Mouse (Mus musculus): ENCODE measurements around the gene Cct2. TPM values are rescaled to one million over a fixed set of nuclear protein-coding genes. Genes with fewer than 3 reads are reported as not detected.

Cct2 gene
- total RNA-seq (2021), result 100 to 1,000 TPM; 254 to 257 TPM
- long read RNA-seq, experiment 1, transcript Cct2-201 (16 exons, 1,959 nt), result major isoform, 250 of 302 reads
- long read RNA-seq, experiment 1, partial matches to known transcripts, result 34 of 302 reads
- long read RNA-seq, experiment 1, other reads (novel, unspliced or antisense), result 18 of 302 reads
- long read RNA-seq, experiment 2, transcript Cct2-201 (16 exons, 1,959 nt), result major isoform, 73 of 87 reads
- long read RNA-seq, experiment 2, partial matches to known transcripts, result 9 of 87 reads
- long read RNA-seq, experiment 2, other reads (novel, unspliced or antisense), result 5 of 87 reads

DNA sequence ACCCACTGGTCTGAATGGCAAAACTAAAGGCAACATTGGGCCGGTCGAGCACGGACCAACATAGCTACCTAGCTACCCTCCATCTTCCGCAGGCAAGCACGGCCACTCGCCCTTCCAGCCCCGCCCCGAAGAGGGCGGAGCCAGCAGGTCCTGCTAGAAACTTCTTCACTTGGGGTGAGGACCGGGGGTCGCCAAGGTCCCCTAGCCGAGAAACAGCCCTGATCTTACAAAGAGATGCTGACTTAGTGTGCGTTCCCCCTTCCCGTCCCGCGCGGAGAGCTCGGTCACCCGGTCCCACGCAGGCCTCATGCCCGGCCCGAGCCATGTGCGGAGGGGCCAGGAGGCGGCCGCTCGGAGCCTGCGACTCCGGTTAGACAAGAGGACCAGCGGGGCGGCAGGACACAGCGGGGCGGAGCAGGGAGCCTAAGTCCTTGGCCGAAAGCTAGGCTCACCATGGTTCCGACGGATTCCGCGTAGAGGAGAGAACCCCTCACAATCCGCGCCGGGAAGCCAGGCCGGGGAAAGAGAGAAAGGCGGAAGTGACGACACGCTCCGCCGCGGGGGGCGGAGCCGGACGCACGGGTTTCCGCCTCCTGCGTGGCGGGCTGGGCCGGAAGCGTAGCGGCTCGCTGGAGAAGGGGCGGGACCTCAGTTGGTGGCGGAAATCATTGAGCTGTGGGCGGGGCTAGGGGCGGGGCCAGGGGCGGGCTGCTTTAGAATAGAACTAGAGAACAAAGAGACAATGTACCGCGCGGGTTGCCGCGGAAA lies at the start of gene Cct2:
TSS of gene Cct2 (minus strand) at position 561 of the 768 bp plus-strand sequence.
- peak; percentile 93 to 95 for DNase-seq

GRCm38 (mm10) chr10:117112545-117112944 lies 48.9 kb upstream of the Cct2 start:
- no peak for DNase-seq

DNA sequence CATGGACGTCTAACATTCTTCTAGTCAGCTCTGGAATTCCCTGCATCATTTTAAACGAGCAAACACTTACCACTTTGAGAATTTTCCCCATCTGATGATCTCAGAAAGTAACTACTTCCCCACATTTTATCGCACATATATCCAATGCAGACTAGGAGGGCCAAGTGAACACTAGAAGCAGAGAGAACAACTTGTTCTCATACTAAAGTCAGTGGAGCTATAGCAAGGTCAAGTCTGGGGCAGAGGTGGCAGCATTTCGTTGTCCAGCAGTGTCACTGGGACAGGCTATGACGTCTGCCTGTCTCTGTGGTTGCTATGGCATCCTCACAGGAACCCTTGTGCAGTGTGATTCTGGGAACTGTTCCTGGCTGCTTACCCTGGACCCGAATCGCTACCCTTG lies 47.8 kb upstream of the Cct2 start:
- DNase-seq, result peak; percentile 34

- no peak for DNase-seq
Observed at GRCm38 (mm10) chr10:117110271-117110670, 46.7 kb upstream of the Cct2 start.

DNA sequence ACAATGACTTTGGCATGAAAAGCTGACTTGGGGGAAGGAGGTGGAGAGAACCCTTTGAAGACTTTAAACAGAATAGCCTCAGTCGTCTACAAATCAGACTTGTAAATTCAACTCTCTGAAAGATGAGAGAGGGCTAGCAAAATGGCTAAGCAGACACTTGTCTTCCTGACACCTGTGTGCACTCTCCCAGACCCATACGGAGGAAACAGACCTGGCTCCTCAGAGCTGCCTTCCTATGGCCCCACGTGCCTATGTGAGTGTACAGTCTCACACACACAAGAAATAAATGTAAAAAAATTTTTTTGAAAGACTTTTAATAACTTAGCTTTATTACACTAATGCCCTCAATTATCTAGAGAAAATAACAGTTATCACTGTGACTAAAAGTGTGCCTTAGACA lies 43.1 kb upstream of the Cct2 start:
- DNase-seq, result no peak

DNA sequence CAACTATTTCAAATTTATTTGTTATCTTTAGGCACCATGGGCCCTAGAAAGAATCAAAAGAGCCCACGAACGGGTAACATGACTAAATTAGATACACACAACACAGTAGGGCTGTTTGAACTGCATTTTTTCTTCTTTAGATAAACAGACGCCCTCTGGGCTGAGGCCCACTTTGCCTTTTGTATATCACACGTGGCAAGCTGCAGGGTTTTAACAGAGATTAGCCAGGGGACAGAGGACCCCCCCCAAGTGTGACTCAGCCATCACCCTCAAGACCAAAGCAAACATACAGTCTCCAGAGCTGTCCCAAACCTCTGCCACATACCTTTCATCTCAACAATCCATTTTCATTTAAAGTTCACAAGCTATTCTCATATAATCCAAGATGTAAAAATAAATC lies 42.6 kb upstream of the Cct2 start:
- no peak for DNase-seq

- DNase-seq, result no peak
Observed at GRCm38 (mm10) chr10:117105015-117105414, 41.4 kb upstream of the Cct2 start.

- no peak for DNase-seq
Observed at GRCm38 (mm10) chr10:117103854-117104598, 40.4 kb upstream of the Cct2 start.

DNA sequence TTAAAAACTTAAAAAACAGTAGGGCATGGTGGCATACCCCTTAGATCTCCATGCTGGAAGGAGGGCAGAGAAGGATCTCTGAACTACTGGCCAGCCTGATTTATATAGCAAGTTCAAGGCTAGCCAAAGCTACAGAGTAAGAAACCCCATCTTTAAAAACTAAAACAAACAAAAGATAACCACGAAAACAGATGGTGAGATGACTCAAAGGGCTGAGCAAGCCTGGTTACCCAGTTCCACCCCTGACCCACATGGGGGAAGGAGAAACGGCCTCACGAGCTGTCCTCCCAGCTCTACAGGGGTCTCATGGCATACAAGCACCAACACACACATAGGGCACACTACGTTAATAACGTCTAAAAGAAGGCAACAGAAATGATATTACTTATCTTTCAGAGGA lies 36.6 kb upstream of the Cct2 start:
- DNase-seq, result peak in 1 of 2 experiments; percentile 25

DNA sequence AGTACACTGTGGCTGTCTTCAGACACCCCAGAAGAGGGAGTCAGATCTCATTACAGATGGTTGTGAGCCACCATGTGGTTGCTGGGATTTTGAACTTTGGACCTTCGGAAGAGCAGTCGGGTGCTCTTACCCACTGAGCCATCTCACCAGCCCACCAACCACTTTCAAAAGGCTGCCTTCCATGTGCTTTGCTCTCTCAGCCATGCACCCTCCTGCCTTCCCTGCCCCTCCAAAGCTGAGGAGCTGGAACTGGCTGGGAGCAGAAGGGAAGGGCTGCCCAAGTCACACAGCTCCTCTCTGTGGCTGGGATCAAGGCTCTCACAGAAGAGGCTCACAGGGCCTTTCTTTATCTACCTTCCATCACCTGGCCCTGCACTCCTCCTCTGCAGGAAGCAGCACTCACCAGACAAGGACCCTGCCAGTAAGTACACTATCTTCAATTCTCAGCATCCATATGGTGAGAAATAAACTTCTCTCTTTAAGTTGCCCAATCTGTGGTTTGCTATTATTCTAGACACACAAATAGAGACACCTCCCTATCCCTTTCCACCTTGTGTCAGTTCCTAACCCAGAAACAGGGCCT lies 33.6 kb upstream of the Cct2 start:
- no peak for DNase-seq

GRCm38 (mm10) chr10:117096096-117096495 lies 32.5 kb upstream of the Cct2 start:
- DNase-seq, result peak in 1 of 2 experiments; percentile 38

- DNase-seq, result no peak
Observed at GRCm38 (mm10) chr10:117094504-117095329, 31.1 kb upstream of the Cct2 start.

DNA sequence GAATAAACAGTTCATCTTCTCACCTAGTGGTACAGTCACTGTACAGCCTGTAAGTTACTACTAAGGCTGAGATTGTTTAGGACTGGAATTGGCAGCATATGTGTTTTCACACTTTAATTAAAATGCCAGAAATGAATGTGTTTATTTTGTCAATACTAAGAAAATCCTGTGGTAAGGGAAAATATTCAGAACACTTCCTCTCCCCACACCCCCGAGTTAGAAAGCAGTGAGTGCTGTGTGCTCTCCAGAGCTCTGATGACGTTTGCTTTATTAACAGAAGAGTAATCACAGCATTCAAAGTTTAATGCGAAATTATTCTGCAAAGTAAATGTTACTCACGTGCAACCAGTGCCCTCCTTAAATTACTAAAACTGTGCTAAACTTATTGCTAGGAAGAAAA lies 26.0 kb upstream of the Cct2 start:
- no peak for DNase-seq

- DNase-seq, result no peak
Observed at GRCm38 (mm10) chr10:117081914-117082359, 18.3 kb upstream of the Cct2 start.

- DNase-seq, result no peak
Observed at GRCm38 (mm10) chr10:117081326-117081725, 17.7 kb upstream of the Cct2 start.

GRCm38 (mm10) chr10:117078284-117078683 lies 14.7 kb upstream of the Cct2 start:
- DNase-seq, result peak; percentile 65 to 70

GRCm38 (mm10) chr10:117073176-117073575 lies 9.6 kb upstream of the Cct2 start:
- no peak for DNase-seq

GRCm38 (mm10) chr10:117072191-117072888 lies 8.7 kb upstream of the Cct2 start:
- no peak for DNase-seq

GRCm38 (mm10) chr10:117069109-117069508 lies 5.5 kb upstream of the Cct2 start:
- DNase-seq, result no peak

GRCm38 (mm10) chr10:117064076-117064475 lies 462 bp upstream of the Cct2 start:
- no peak for DNase-seq

GRCm38 (mm10) chr10:117062894-117063253 lies 740 bp downstream of the Cct2 start:
- DNase-seq, result no peak

Measured in adrenal gland, postnatal 36 days (tissue).